Mouse (Mus musculus) ES-E14 (cell line): Measurements from ENCODE around the gene Fli1. TPM values are rescaled to one million over a fixed set of nuclear protein-coding genes. Genes with fewer than 3 reads are reported as not detected.

Source experiments
- DNase-seq: peaks from one replicate; pipeline ENCODE4 v3.0.0-alpha.2; 2013; ENCODE audit warnings: low read depth, low spot score
- H3K27ac ChIP-seq: 2 replicates; pipeline ENCODE4 v1.5.1; 2012; ENCODE audit warnings: low read depth, mild to moderate bottlenecking, low read length, moderate library complexity, mixed read lengths; ENCODE audit not compliant: poor library complexity, insufficient read depth, severe bottlenecking
- H3K36me3 ChIP-seq: 2 replicates; pipeline ENCODE4 v1.6.1; 2012; ENCODE audit warnings: mild to moderate bottlenecking, low read length, moderate library complexity, mixed read lengths; ENCODE audit not compliant: control insufficient read depth, poor library complexity, insufficient read depth, severe bottlenecking
- H3K4me1 ChIP-seq, 2 experiments: fragments of 150-350 bp in 1 of 2; sonication (generic) in 1 of 2; 2 replicates each; pipeline ENCODE4 v1.6.1; 2012; ENCODE audit warnings: low read length in 2 of 2, mild to moderate bottlenecking in 1 of 2, mixed read lengths in 1 of 2; ENCODE audit not compliant: control insufficient read depth in 2 of 2, insufficient read depth in 2 of 2, poor library complexity in 1 of 2
- H3K4me3 ChIP-seq, 2 experiments: fragments of 150-350 bp in 1 of 2; sonication (generic) in 1 of 2; 2 replicates each; pipeline ENCODE4 v1.5.1; 2012; ENCODE audit warnings: low read length in 2 of 2, low read depth in 1 of 2, mild to moderate bottlenecking in 1 of 2, mixed read lengths in 1 of 2; ENCODE audit not compliant: insufficient read depth in 1 of 2, poor library complexity in 1 of 2, severe bottlenecking in 1 of 2
- H3K9ac ChIP-seq: 2 replicates; pipeline ENCODE4 v1.6.1; 2012; ENCODE audit warnings: low read depth, mild to moderate bottlenecking, low read length, mixed read lengths; ENCODE audit not compliant: poor library complexity, insufficient read depth, severe bottlenecking
- H3K9me3 ChIP-seq: fragments of 150-350 bp; sonication (generic); 2 replicates; pipeline ENCODE4 v1.6.1; 2012; ENCODE audit warnings: low read depth, mild to moderate bottlenecking, low read length; ENCODE audit not compliant: control insufficient read depth, insufficient read depth
- CHD2 ChIP-seq: IDR thresholded peaks from 2 replicates; pipeline ENCODE4 v1.6.1; 2014; ENCODE audit warnings: mild to moderate bottlenecking, low read depth, low read length, inconsistent platforms
- HCFC1 ChIP-seq: IDR thresholded peaks from 2 replicates; pipeline ENCODE4 v1.6.1; 2012; ENCODE audit warnings: low read length, inconsistent platforms, borderline replicate concordance; ENCODE audit not compliant: insufficient read depth
- MAFK ChIP-seq: IDR thresholded peaks from 2 replicates; pipeline ENCODE4 v1.6.1; 2014; ENCODE audit warnings: mild to moderate bottlenecking, low read depth, low read length, inconsistent platforms; ENCODE audit not compliant: insufficient read depth
- ZC3H11A ChIP-seq: IDR thresholded peaks from 2 replicates; pipeline ENCODE4 v1.6.1; 2012; ENCODE audit warnings: low read depth, mild to moderate bottlenecking, inconsistent platforms, low read length, borderline replicate concordance
- ZNF384 ChIP-seq: IDR thresholded peaks from 2 replicates; pipeline ENCODE4 v1.6.1; 2012; ENCODE audit warnings: low read depth, low read length, inconsistent platforms
- in situ Hi-C, 2 experiments: fragments of 600-800 bp; cut with MboI; formaldehyde crosslinking; loops; one replicate each; pipeline ENCODE4 v1.15.1; 2025; ENCODE audit warnings: low sequenced_read_pairs in 2 of 2, inconsistent platforms in 1 of 2; ENCODE audit not compliant: unreplicated experiment in 2 of 2
- total RNA-seq: library from RNA; depleted of rRNA; stranded (reverse); fragments of 300-350 nt; gene quantifications from 2 replicates; pipeline ENCODE4 v1.2.3, GENCODE M21; 2012

Fli1 gene
- total RNA-seq, 1 experiment: 0.40 TPM

GRCm38 (mm10) chr9:32489315-32489714, 53.3 kb downstream of the Fli1 start:
- H3K9me3 ChIP-seq: no peaks in the 10 kb centered on the region

DNA sequence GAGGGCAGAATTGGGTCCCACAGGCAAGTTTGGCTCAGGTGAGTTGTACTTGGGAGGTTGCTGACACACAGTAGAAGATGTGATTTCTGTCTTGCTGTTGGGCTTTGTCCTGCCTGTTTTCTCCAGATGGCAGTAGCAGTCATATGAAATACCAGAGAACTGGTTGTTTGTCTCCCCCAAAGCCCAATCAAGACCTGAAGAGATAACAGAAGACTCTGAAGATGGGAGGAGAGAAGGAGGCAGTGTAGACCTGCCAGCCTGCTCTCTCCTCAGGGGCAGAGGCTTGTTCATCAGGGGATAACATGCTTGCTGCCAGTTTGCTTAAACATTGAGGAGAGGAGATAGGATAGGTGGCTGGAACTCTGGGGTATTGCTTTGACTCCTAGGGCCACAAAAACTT, 54.0 kb downstream of the Fli1 start:
- H3K27ac ChIP-seq: no peak overlapping the region
- H3K9ac ChIP-seq: no peak overlapping the region
- H3K9me3 ChIP-seq: no peaks in the 10 kb centered on the region
- H3K4me3 ChIP-seq: no peak overlapping the region
- TF ChIP-seq ZNF384: no peak
- no peak for TF ChIP-seq MAFK
- TF ChIP-seq ZC3H11A: no peak
- TF ChIP-seq HCFC1: no peak
- no peak for TF ChIP-seq CHD2
- H3K4me1 ChIP-seq: no peaks in the 10 kb centered on the region
- no peak for DNase-seq
- H3K36me3 ChIP-seq: no peaks in the 10 kb centered on the region
- in situ Hi-C loops: no loop called here

More at GRCm38 (mm10) chr9:32489315-32489714, 53.3 kb downstream of the Fli1 start:
- Histone ChIP-seq H3K36me3 (no peaks in the 10 kb centered on the region), H3K4me3 (no peak overlapping the region), H3K9ac (no peak overlapping the region), H3K27ac (no peak overlapping the region), H3K4me1 (no peaks in the 10 kb centered on the region)
- no peak for DNase-seq
- in situ Hi-C loops: no loop called here
- TF ChIP-seq HCFC1: no peak
- no peak for TF ChIP-seq ZC3H11A
- TF ChIP-seq ZNF384: no peak
- no peak for TF ChIP-seq MAFK
- TF ChIP-seq CHD2: no peak

GRCm38 (mm10) chr9:32487823-32488222, 54.8 kb downstream of the Fli1 start:
- Histone ChIP-seq H3K9ac (no peak overlapping the region), H3K9me3 (no peaks in the 10 kb centered on the region), H3K27ac (no peak overlapping the region), H3K4me1 (no peaks in the 10 kb centered on the region), H3K36me3 (no peaks in the 10 kb centered on the region), H3K4me3 (no peak overlapping the region)
- in situ Hi-C loops: no loop called here
- TF ChIP-seq ZC3H11A: no peak
- no peak for TF ChIP-seq HCFC1
- TF ChIP-seq MAFK: no peak
- TF ChIP-seq ZNF384: no peak
- no peak for TF ChIP-seq CHD2
- no peak for DNase-seq

GRCm38 (mm10) chr9:32487401-32487800, 55.3 kb downstream of the Fli1 start:
- no peak for DNase-seq
- TF ChIP-seq ZC3H11A (no peak), ZNF384 (no peak), MAFK (no peak), HCFC1 (no peak), CHD2 (no peak)
- H3K36me3 ChIP-seq: no peaks in the 10 kb centered on the region

GRCm38 (mm10) chr9:32480418-32480817, 62.2 kb downstream of the Fli1 start:
- no peak overlapping the region for H3K4me3 ChIP-seq
- H3K4me1 ChIP-seq: no peaks in the 10 kb centered on the region
- no peak for DNase-seq
- no peak overlapping the region for H3K9ac ChIP-seq
- in situ Hi-C loops: no loop called here
- H3K36me3 ChIP-seq: no peaks in the 10 kb centered on the region
- H3K9me3 ChIP-seq: no peaks in the 10 kb centered on the region
- H3K27ac ChIP-seq: no peak overlapping the region
- no peak for TF ChIP-seq MAFK
- TF ChIP-seq ZC3H11A: no peak
- TF ChIP-seq CHD2: no peak
- no peak for TF ChIP-seq ZNF384
- TF ChIP-seq HCFC1: no peak

More at GRCm38 (mm10) chr9:32487401-32487800, 55.3 kb downstream of the Fli1 start:
- in situ Hi-C loops: no loop called here
- H3K4me1 ChIP-seq: no peaks in the 10 kb centered on the region
- no peaks in the 10 kb centered on the region for H3K9me3 ChIP-seq
- H3K27ac ChIP-seq: no peak overlapping the region
- no peak overlapping the region for H3K9ac ChIP-seq
- no peak overlapping the region for H3K4me3 ChIP-seq
